Mouse (Mus musculus): ENCODE results near the gene Sumo2. TPM values are rescaled to one million over a fixed set of nuclear protein-coding genes. Genes with fewer than 3 reads are reported as not detected.
"Not testable (repeated sequence)": the region's sequence is repeated elsewhere in the genome, so short reads cannot be mapped to it uniquely, and the experiment has no call there.

The Sumo2 gene
- polyA plus RNA-seq, 1 experiment from 2014 or later = 892 TPM

GRCm38 (mm10) chr11:115477388-115477787, 58.7 kb downstream of the Sumo2 start:
- H3K9me3 ChIP-seq (replicated peaks); H3K27ac ChIP-seq (replicated peaks); ATAC-seq (ENCODE audit: low FRiP score); H3K27me3 ChIP-seq (replicated peaks); H3K4me3 ChIP-seq (replicated peaks): not testable (repeated sequence)
- 87% methylated on average over 7 of the region's 7 CpGs for WGBS
- Histone ChIP-seq H3K9ac (replicated peaks) (peak overlapping the region; percentile 20; the same call in 1 of the 2 replicates), H3K36me3 (peaks cover 25% of the 10 kb centered on the region; the same call in 1 of the 2 replicates), H3K4me2 (peak overlapping the region; percentile 91), H3K4me1 (peaks cover 39% of the 10 kb centered on the region)

- Histone ChIP-seq H3K4me1 (peaks cover 39% of the 10 kb centered on the region), H3K4me3 (replicated peaks) (peak overlapping the region; percentile 93), H3K9ac (replicated peaks) (0 out of 2 replicates have a peak overlapping the region, but pooled peaks have one; percentile 20), H3K36me3 (peaks cover 19% of the 10 kb centered on the region; the same call in 1 of the 2 replicates), H3K4me2 (peak overlapping the region; percentile 91)
- not testable (repeated sequence) for ATAC-seq (ENCODE audit: low FRiP score); H3K27ac ChIP-seq (replicated peaks); H3K27me3 ChIP-seq (replicated peaks); H3K9me3 ChIP-seq (replicated peaks)
- 85% methylated on average over 4 of the region's 4 CpGs for WGBS
Measured at GRCm38 (mm10) chr11:115476630-115477029, 59.4 kb downstream of the Sumo2 start.

- peaks cover 39% of the 10 kb centered on the region for H3K4me1 ChIP-seq
- H3K4me3 ChIP-seq (replicated peaks) = peak overlapping the region; percentile 93
- peak overlapping the region; percentile 74 for H3K9ac ChIP-seq (replicated peaks)
- WGBS = 5% methylated on average over 28 of the region's 28 CpGs
- H3K36me3 ChIP-seq = peaks cover 17% of the 10 kb centered on the region; the same call in 1 of the 2 replicates
- no peaks in the 10 kb centered on the region for H3K9me3 ChIP-seq (replicated peaks)
- ATAC-seq (ENCODE audit: low FRiP score) = peak; percentile 30
- H3K27ac ChIP-seq (replicated peaks) = peak overlapping the region; percentile 84
- peak overlapping the region; percentile 91 for H3K4me2 ChIP-seq
- no peaks in the 10 kb centered on the region for H3K27me3 ChIP-seq (replicated peaks)
Measured at GRCm38 (mm10) chr11:115475758-115476237, 60.3 kb downstream of the Sumo2 start.

DNA sequence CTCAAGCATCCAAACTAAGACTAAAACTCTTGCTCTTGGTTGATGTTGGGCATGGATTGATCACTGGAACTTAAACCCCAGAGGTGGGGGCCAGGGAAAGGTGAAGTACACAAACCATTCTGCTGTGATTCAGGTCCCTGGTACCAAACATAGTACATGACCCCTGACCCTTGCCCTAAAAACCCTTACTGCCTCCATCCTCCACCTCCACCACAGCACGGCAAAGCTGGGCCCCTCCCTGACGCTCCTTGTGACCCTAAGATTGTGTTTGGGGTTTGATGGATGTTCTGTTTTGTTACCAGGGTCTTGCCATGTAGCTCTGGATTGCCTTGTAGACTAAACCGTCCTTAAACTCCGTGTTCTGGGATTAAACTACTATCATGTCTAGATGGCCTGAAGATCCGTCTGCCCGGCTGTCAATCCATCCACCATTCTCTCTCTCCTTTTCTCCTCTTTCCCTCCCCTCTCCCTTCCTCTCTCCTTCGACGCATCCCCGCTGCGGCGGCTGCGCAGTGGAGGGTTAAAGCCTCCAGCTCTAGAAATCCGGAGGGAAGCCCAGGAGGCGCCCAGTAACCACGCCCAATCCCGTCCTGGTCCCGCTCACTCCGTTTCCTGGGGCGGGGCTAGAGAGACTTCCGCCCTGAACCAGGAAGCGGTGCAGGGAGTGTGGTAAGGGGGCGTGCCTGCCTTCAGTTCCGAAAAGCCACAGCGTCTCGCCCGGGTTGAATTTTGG, 60.9 kb downstream of the Sumo2 start, which contains the start of gene Armc7:
Armc7 (plus strand) TSS at position 643 of the 733 bp plus-strand sequence.
- ATAC-seq (ENCODE audit: low FRiP score) = peak; percentile 97
- Histone ChIP-seq H3K36me3 (peaks cover 15% of the 10 kb centered on the region; the same call in 1 of the 2 replicates), H3K27me3 (replicated peaks) (no peaks in the 10 kb centered on the region), H3K4me1 (peaks cover 39% of the 10 kb centered on the region), H3K4me2 (peak within 1 kb of the TSS; percentile 91), H3K9me3 (replicated peaks) (no peaks in the 10 kb centered on the region), H3K4me3 (replicated peaks) (peak within 1 kb of the TSS; percentile 93), H3K27ac (replicated peaks) (peak within 1 kb of the TSS; percentile 84), H3K9ac (replicated peaks) (peak within 1 kb of the TSS; percentile 74)
- under 1% methylated on average over 26 of the region's 26 CpGs for WGBS

GRCm38 (mm10) chr11:115473626-115474275, 62.3 kb downstream of the Sumo2 start:
- H3K4me2 ChIP-seq = peak overlapping the region; percentile 32
- 0 out of 2 replicates have a peak, but pooled peaks have one; percentile 26 for ATAC-seq (ENCODE audit: low FRiP score)
- H3K4me1 ChIP-seq = peaks cover 39% of the 10 kb centered on the region
- H3K36me3 ChIP-seq = 0 out of 2 replicates have a peak, but pooled peaks cover 3% of the 10 kb centered on the region
- 24% methylated on average over 15 of the region's 15 CpGs for WGBS
- H3K9ac ChIP-seq (replicated peaks) = no peak overlapping the region
- H3K9me3 ChIP-seq (replicated peaks) = no peaks in the 10 kb centered on the region
- no peak overlapping the region for H3K4me3 ChIP-seq (replicated peaks)
- peak overlapping the region; percentile 65 for H3K27ac ChIP-seq (replicated peaks)
- no peaks in the 10 kb centered on the region for H3K27me3 ChIP-seq (replicated peaks)

Other genes starting within 250 kb of the Sumo2 start
- 2.0 and 2.1 TPM in 2 replicates for gene Fads6, start 238.6 kb downstream of the Sumo2 start, polyA plus RNA-seq (2015; fragmentation: Nextera tagmentation; extraction: Ambion mirVana)
- 0.15 and 0.26 TPM in 2 replicates for gene Otop2, start 229.1 kb downstream of the Sumo2 start, polyA plus RNA-seq (2015; fragmentation: Nextera tagmentation; extraction: Ambion mirVana)
- gene Ush1g, start 214.2 kb downstream of the Sumo2 start, polyA plus RNA-seq (2015; fragmentation: Nextera tagmentation; extraction: Ambion mirVana) = 0.09 and 0.14 TPM in 2 replicates
- 2.5 and 2.6 TPM in 2 replicates for gene Otop3, start 201.5 kb downstream of the Sumo2 start, polyA plus RNA-seq (2015; fragmentation: Nextera tagmentation; extraction: Ambion mirVana)
- 49.5 and 55.6 TPM in 2 replicates for gene Hid1, start 168.5 kb downstream of the Sumo2 start, polyA plus RNA-seq (2015; fragmentation: Nextera tagmentation; extraction: Ambion mirVana)
- gene Cdr2l, start 154.4 kb downstream of the Sumo2 start, polyA plus RNA-seq (2015; fragmentation: Nextera tagmentation; extraction: Ambion mirVana) = 21.5 and 23.9 TPM in 2 replicates
- gene Mrpl58, start 132.5 kb downstream of the Sumo2 start, polyA plus RNA-seq (2015; fragmentation: Nextera tagmentation; extraction: Ambion mirVana) = 175 and 183 TPM in 2 replicates
- gene Atp5h, start 116.3 kb downstream of the Sumo2 start, polyA plus RNA-seq (2015; fragmentation: Nextera tagmentation; extraction: Ambion mirVana) = 949 and 1,025 TPM in 2 replicates
- gene Kctd2, start 116.1 kb downstream of the Sumo2 start, polyA plus RNA-seq (2015; fragmentation: Nextera tagmentation; extraction: Ambion mirVana) = 19.0 and 22.4 TPM in 2 replicates
- gene Trim80, start 95.7 kb downstream of the Sumo2 start, polyA plus RNA-seq (2015; fragmentation: Nextera tagmentation; extraction: Ambion mirVana) = 0.09 and 0.10 TPM in 2 replicates
- 0.44 and 7.2 TPM in 2 replicates for gene Slc16a5, start 73.8 kb downstream of the Sumo2 start, polyA plus RNA-seq (2015; fragmentation: Nextera tagmentation; extraction: Ambion mirVana)
- gene Armc7, start 60.6 kb downstream of the Sumo2 start, polyA plus RNA-seq (2015; fragmentation: Nextera tagmentation; extraction: Ambion mirVana) = 16.2 and 17.8 TPM in 2 replicates
- 95.5 and 96.2 TPM in 2 replicates for gene Nt5c, start 44.4 kb downstream of the Sumo2 start, polyA plus RNA-seq (2015; fragmentation: Nextera tagmentation; extraction: Ambion mirVana)
- 1,012 and 1,180 TPM in 2 replicates for gene Jpt1, start 21.9 kb downstream of the Sumo2 start, polyA plus RNA-seq (2015; fragmentation: Nextera tagmentation; extraction: Ambion mirVana)
- 101 and 120 TPM in 2 replicates for gene Nup85, start 28.2 kb upstream of the Sumo2 start, polyA plus RNA-seq (2015; fragmentation: Nextera tagmentation; extraction: Ambion mirVana)
- 81.0 and 83.8 TPM in 2 replicates for gene Mrps7, start 67.6 kb upstream of the Sumo2 start, polyA plus RNA-seq (2015; fragmentation: Nextera tagmentation; extraction: Ambion mirVana)
- gene Gga3, start 67.8 kb upstream of the Sumo2 start, polyA plus RNA-seq (2015; fragmentation: Nextera tagmentation; extraction: Ambion mirVana) = 34.6 and 35.0 TPM in 2 replicates
- gene Mif4gd, start 76.7 kb upstream of the Sumo2 start, polyA plus RNA-seq (2015; fragmentation: Nextera tagmentation; extraction: Ambion mirVana) = 11.5 and 19.4 TPM in 2 replicates
- 49.0 and 52.8 TPM in 2 replicates for gene Slc25a19, start 92.0 kb upstream of the Sumo2 start, polyA plus RNA-seq (2015; fragmentation: Nextera tagmentation; extraction: Ambion mirVana)
- gene Grb2, start 172.3 kb upstream of the Sumo2 start, polyA plus RNA-seq (2015; fragmentation: Nextera tagmentation; extraction: Ambion mirVana) = 192 and 194 TPM in 2 replicates
- 20.3 and 21.2 TPM in 2 replicates for gene Tmem94, start 229.2 kb upstream of the Sumo2 start, polyA plus RNA-seq (2015; fragmentation: Nextera tagmentation; extraction: Ambion mirVana)